Mouse (Mus musculus) MEL (cell line): Measurements from ENCODE around the gene Gpr19.

Experiments
- GATA1 ChIP-seq: IDR thresholded peaks from 2 replicates; pipeline ENCODE4 v1.6.1; 2011; ENCODE audit warnings: low read depth, low read length, improper control_type of control experiment
- MAX ChIP-seq: IDR thresholded peaks from 2 replicates; pipeline ENCODE4 v1.6.1; 2011; ENCODE audit warnings: low read length, improper control_type of control experiment
- SIN3A ChIP-seq: IDR thresholded peaks from 2 replicates; pipeline ENCODE4 v1.6.1; 2012; ENCODE audit warnings: low read length, improper control_type of control experiment, inconsistent platforms
- USF1 ChIP-seq: IDR thresholded peaks from 2 replicates; pipeline ENCODE4 v1.6.1; 2014; ENCODE audit warnings: low read depth, mild to moderate bottlenecking, inconsistent platforms, low read length, improper control_type of control experiment, moderate library complexity

DNA sequence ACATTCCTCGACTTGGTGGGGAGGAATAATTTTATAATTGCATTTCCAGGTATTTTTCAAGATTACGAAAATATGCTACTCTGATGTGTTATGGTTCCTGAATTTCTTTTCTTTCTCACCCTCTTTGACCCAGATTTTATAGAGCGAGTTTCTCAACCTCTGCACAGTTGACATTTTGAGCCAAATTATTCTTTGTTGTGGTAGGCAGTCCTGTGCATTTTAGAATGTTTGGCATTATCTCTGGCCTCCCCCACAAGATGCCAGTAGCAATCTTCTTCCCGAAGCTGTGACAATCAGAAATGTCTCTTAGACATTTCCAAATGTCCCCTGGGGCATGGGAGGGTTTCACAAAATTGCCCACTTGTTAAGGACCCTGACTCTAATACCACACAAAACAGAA is 25.3 kb upstream of the Gpr19 start:
- TF ChIP-seq SIN3A, result no peak
- TF ChIP-seq MAX, result no peak
- TF ChIP-seq GATA1, result no peak
- TF ChIP-seq USF1, result no peak
